Mouse (Mus musculus) embryonic facial prominence, embryonic 11.5 days (tissue): ENCODE measurements around the gene Papln. TPM values are rescaled to one million over a fixed set of nuclear protein-coding genes. Genes with fewer than 3 reads are reported as not detected.

Experiments used
- ATAC-seq: fragments of 200-750 bp; cut with Nextera tagmentation; replicated peaks from 2 replicates; pipeline ENCODE4 v1.8.0; 2017; ENCODE audit warnings: low read depth; ENCODE audit not compliant: insufficient number of reproducible peaks, low FRiP score, low TSS enrichment
- DNase-seq: peaks from one replicate; pipeline ENCODE4 v3.0.0-alpha.2; 2015; ENCODE audit warnings: low spot score
- H3K27ac ChIP-seq: fragments of 300-500 bp; sonication (generic); replicated peaks from 2 replicates; pipeline ENCODE4 v1.5.1; 2014; ENCODE audit warnings: mild to moderate bottlenecking, low read depth, low read length, control low read depth
- H3K27me3 ChIP-seq: fragments of 300-500 bp; sonication (generic); 2 replicates; pipeline ENCODE4 v1.6.1; 2014; ENCODE audit warnings: mild to moderate bottlenecking, low read length, moderate library complexity, mixed read lengths; ENCODE audit not compliant: control insufficient read depth, insufficient read depth
- H3K36me3 ChIP-seq: fragments of 300-500 bp; sonication (generic); replicated peaks from 2 replicates; pipeline ENCODE4 v1.6.1; 2014; ENCODE audit warnings: low read depth, mild to moderate bottlenecking, low read length, moderate library complexity, mixed read lengths; ENCODE audit not compliant: control insufficient read depth, insufficient read depth
- H3K4me1 ChIP-seq: fragments of 300-500 bp; sonication (generic); 2 replicates; pipeline ENCODE4 v1.6.1; 2014; ENCODE audit warnings: low read length, mixed read lengths; ENCODE audit not compliant: control insufficient read depth, insufficient read depth
- H3K4me2 ChIP-seq: fragments of 300-500 bp; sonication (generic); 2 replicates; pipeline ENCODE4 v1.6.1; 2014; ENCODE audit warnings: low read depth, mild to moderate bottlenecking, control low read depth, low read length, moderate library complexity
- H3K4me3 ChIP-seq: fragments of 300-500 bp; sonication (generic); 2 replicates; pipeline ENCODE4 v1.5.1; 2014; ENCODE audit warnings: low read depth, low read length, control low read depth
- H3K9ac ChIP-seq: fragments of 300-500 bp; sonication (generic); replicated peaks from 2 replicates; pipeline ENCODE4 v1.6.1; 2014; ENCODE audit warnings: mild to moderate bottlenecking, control low read depth, low read length
- H3K9me3 ChIP-seq: fragments of 300-500 bp; sonication (generic); replicated peaks from 2 replicates; pipeline ENCODE4 v1.6.1; 2016; ENCODE audit warnings: mild to moderate bottlenecking, low read length, inconsistent platforms, mixed read lengths; ENCODE audit not compliant: control insufficient read depth
- WGBS: fragments of 180-500 bp; shearing (Covaris S2); extraction: QIAGEN DNeasy Blood & Tissue Kit; methylation state at CpG from one replicate; pipeline ENCODE4 v1.1.7; 2014; 5-methylcytosine and 5-hydroxymethylcytosine counted together
- polyA plus RNA-seq: library from polyadenylated mRNA; unstranded; fragments of >200 nt; fragmentation: Nextera tagmentation; extraction: Ambion mirVana; gene quantifications from 2 replicates; pipeline ENCODE4 v1.2.1, GENCODE M21; 2014

The Papln gene
- polyA plus RNA-seq, 1 experiment from 2014 or later: not detected

DNA sequence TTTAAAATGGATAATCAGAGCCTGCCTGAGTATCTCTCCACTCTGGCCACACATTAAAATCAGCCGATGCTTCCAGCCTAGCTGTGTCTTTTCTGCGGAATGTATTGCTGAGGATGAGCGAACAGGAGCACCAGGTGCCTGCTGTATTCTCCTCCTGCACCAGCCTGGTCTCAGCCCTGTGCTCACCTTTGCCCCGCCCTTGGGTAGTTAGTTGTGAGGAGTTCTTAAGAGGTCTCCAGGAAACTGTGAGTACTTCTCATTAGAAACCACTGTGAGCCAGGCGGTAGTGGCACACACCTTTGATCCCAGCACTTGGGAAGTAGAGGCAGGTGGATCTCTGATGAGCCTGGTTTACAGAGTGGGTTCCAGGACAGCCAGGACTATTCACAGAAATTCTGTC lies 31.2 kb upstream of the Papln start:
- 98% methylated on average over 5 of the region's 5 CpGs for WGBS
- no peak for DNase-seq
- H3K36me3 ChIP-seq: peaks cover 5% of the 10 kb centered on the region

DNA sequence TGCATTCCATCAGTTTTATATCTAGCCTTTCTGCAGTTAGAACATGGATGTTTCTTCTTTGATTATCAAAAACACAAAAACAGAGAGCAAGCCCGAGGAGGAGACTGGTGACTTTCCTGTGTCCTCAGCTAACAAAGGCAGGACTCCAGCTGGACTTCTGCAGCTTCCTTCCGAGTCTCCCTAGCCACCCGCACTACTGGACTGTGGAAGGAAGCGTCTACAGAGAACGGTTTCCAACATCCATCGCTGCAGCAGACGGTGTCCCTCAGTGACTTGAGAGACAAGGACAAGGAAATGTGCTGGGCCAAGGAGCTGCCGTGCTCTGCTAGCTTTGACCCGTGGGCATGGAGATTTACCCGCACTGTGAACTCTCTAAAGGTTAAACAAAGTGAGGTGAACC lies 29.4 kb upstream of the Papln start:
- WGBS: 88% methylated on average over 10 of the region's 10 CpGs
- no peak overlapping the region for H3K4me3 ChIP-seq
- no peaks in the 10 kb centered on the region for H3K4me1 ChIP-seq
- H3K9ac ChIP-seq: no peak overlapping the region
- peaks cover 5% of the 10 kb centered on the region for H3K36me3 ChIP-seq
- ATAC-seq (no peak), DNase-seq (no peak)
- no peaks in the 10 kb centered on the region for H3K9me3 ChIP-seq
- H3K27ac ChIP-seq: no peak overlapping the region
- H3K4me2 ChIP-seq: no peak overlapping the region
- H3K27me3 ChIP-seq: no peaks in the 10 kb centered on the region

More for the DNA sequence above, 31.2 kb upstream of the Papln start:
- no peaks in the 10 kb centered on the region for H3K27me3 ChIP-seq
- H3K27ac ChIP-seq: no peak overlapping the region
- H3K4me1 ChIP-seq: no peaks in the 10 kb centered on the region
- H3K9me3 ChIP-seq: no peaks in the 10 kb centered on the region
- ATAC-seq: no peak
- no peak overlapping the region for H3K4me3 ChIP-seq
- H3K9ac ChIP-seq: no peak overlapping the region
- no peak overlapping the region for H3K4me2 ChIP-seq

DNA sequence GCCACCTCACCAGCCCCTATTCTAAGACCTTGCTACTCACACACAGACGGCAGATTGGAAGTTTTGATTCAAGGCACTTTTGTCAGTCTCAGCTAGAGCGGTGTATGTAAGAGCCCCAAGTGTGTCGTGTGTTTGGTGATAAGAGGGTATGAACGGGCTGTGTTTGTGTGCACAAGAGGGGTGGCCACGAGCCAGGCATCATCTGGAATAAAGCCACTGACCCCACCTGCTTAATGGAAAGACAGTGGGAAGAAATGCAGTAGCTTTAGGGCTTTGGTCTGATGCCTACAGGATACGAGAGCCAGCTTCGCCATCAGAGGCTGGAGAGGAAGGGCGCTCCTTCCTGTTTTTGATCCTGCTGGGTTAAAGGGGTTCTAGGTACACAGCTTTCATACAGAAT lies 27.2 kb upstream of the Papln start:
- no peak overlapping the region for H3K27ac ChIP-seq
- WGBS: 92% methylated on average over 8 of the region's 8 CpGs
- no peaks in the 10 kb centered on the region for H3K9me3 ChIP-seq
- H3K9ac ChIP-seq: no peak overlapping the region
- H3K4me3 ChIP-seq: no peak overlapping the region
- H3K4me2 ChIP-seq: no peak overlapping the region
- no peaks in the 10 kb centered on the region for H3K27me3 ChIP-seq
- H3K36me3 ChIP-seq: peaks cover 5% of the 10 kb centered on the region
- DNase-seq (no peak), ATAC-seq (no peak)
- no peaks in the 10 kb centered on the region for H3K4me1 ChIP-seq

DNA sequence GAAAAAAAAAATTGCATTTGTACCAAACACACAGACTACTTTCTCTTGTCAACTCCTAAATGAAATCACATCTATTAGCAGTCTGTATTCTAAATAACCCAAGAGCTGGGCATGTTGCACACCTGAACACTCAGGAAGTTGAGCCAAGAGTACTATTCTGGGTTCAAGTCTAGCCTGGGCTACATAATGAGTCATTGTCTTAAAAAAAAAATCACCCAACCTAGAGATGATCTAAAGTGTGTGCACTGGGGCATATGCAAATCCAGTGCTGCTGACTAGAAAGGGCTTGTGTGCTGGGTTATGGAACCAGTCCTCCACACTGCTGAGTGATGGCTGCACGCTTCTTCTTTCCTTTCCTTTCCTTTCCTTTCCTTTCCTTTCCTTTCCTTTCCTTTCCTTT lies 24.8 kb upstream of the Papln start:
- 85% methylated on average over 1 of the region's 1 CpGs for WGBS
- no peak for ATAC-seq

DNA sequence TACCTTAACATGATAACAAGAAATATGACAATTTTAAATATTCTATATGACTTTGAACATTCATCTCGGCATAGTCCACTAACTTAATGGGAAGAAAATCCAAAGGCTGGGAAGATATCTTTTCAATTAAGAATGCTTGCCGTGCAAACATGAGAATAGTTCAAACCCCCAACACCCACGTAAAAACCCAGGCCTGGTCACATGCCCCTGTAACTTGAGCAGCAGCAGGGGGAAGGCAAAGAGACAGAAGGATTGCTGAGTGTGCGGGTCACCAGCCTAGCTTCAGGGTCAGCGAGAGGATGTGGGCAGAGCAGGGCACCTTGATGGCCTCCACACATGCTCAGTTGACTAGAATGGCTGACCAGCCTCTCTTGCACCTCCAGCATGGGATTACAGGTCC lies 21.7 kb upstream of the Papln start:
- H3K4me3 ChIP-seq: no peak overlapping the region

More for the DNA sequence above, 24.8 kb upstream of the Papln start:
- H3K9me3 ChIP-seq: no peaks in the 10 kb centered on the region
- no peak overlapping the region for H3K4me3 ChIP-seq
- no peak overlapping the region for H3K27ac ChIP-seq
- no peaks in the 10 kb centered on the region for H3K4me1 ChIP-seq
- no peak overlapping the region for H3K4me2 ChIP-seq
- peaks cover 5% of the 10 kb centered on the region for H3K36me3 ChIP-seq
- no peak overlapping the region for H3K9ac ChIP-seq
- H3K27me3 ChIP-seq: no peaks in the 10 kb centered on the region
- no peak for DNase-seq

DNA sequence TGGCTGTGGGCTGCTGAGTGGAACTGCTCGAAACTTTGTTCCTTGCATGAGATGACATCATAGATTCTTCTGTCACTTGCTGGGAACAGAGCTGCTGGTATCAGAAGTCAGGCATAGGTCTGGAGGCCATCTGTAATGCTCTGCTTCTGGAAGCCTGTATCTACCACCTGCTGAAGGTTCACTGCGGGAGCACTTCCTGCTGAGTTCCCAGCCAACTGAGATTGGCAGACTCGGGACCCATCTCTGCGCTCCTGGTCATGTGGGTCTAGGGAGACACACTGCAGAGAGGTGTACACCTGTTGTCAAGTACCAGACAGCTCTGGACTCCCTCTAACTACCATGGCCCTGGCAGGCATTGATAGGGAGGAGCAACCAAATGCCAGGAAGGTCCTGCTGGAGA lies 20.6 kb upstream of the Papln start:
- DNase-seq (no peak), ATAC-seq (no peak)
- Histone ChIP-seq H3K36me3 (no peaks in the 10 kb centered on the region), H3K4me2 (no peak overlapping the region), H3K9me3 (no peaks in the 10 kb centered on the region), H3K27me3 (no peaks in the 10 kb centered on the region), H3K4me1 (no peaks in the 10 kb centered on the region), H3K9ac (no peak overlapping the region), H3K27ac (no peak overlapping the region), H3K4me3 (no peak overlapping the region)
- WGBS: 89% methylated on average over 4 of the region's 4 CpGs

More for the DNA sequence above, 21.7 kb upstream of the Papln start:
- Histone ChIP-seq H3K4me1 (no peaks in the 10 kb centered on the region), H3K4me2 (no peak overlapping the region), H3K9ac (no peak overlapping the region), H3K27me3 (no peaks in the 10 kb centered on the region), H3K27ac (no peak overlapping the region), H3K9me3 (no peaks in the 10 kb centered on the region), H3K36me3 (no peaks in the 10 kb centered on the region)
- WGBS: 50% methylated on average over 5 of the region's 5 CpGs
- no peak for ATAC-seq
- no peak for DNase-seq

DNA sequence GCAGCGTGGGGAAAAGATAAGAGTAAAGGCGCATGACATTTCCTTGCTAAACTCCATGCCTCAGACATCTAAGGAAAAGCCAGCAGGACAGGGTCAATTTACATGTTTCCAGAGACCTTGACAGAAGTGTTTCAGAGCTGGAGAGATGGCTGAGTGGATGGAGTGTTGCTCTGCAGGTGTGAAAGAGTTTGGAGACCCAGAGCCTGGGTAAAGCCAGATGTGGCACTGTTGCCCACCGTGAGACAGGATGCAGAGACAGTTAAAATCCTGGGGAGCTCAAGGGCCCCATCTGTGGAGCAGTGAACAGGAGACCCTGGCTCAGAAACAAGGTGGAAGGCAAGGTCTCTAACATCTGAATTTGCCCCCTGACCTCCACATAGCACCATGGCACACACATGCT lies 19.7 kb upstream of the Papln start:
- Histone ChIP-seq H3K27ac (no peak overlapping the region), H3K9ac (no peak overlapping the region), H3K36me3 (no peaks in the 10 kb centered on the region), H3K4me2 (no peak overlapping the region), H3K4me1 (no peaks in the 10 kb centered on the region), H3K4me3 (no peak overlapping the region), H3K9me3 (no peaks in the 10 kb centered on the region), H3K27me3 (no peaks in the 10 kb centered on the region)
- DNase-seq (no peak), ATAC-seq (no peak)
- 78% methylated on average over 3 of the region's 3 CpGs for WGBS

DNA sequence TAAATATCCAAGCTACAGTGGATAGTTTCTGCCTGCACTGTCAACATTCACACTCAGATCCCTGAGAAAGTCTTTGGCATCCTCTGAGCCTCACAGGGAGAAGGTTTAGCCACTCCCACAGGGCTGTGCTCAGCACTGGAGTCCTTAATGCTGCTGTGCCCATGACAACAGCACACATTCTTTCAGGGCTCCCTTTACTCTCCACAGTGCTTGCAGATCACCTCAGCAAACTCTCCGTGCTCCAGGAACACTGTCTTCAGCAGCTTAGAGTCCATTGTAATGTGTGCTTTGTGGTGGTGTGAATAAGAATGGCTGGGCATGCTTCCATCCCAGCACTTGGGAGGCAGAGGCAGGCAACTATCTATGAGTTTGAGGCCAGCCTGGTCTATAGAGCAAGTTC lies 14.2 kb upstream of the Papln start:
- Histone ChIP-seq H3K4me2 (no peak overlapping the region), H3K27ac (no peak overlapping the region), H3K9me3 (no peaks in the 10 kb centered on the region), H3K4me1 (no peaks in the 10 kb centered on the region), H3K27me3 (no peaks in the 10 kb centered on the region), H3K36me3 (no peaks in the 10 kb centered on the region), H3K9ac (no peak overlapping the region), H3K4me3 (no peak overlapping the region)
- WGBS: 61% methylated on average over 1 of the region's 1 CpGs
- DNase-seq (no peak), ATAC-seq (no peak)
